8 mouse cellular contexts compared by ENCODE assay signal in the genomic region with DNA sequence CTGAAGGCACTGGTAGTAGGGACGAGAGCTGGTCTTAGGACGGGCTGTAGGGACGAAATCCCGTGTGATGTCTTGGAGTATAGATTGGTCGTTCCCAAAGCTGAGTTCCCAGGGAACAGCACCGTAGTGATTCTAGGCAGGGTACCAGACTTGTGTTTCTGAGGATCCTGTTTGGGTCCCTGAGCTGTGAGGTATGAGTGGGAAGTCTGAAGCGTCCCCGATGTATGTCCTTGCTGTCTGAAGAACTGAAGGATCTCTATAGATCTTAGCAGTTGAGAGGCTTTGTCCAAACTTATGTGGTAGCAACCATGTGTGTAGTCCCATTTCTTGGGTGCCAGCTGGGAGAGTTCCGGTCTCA. TPM values are rescaled to one million over a fixed set of nuclear protein-coding genes. Genes with fewer than 3 reads are reported as not detected.
DNase-seq lines count a peak whose midpoint lies in the region; ATAC-seq and TF ChIP-seq lines count a peak whose summit lies in the region.

No protein-coding gene starts in this region.

- peak overlapping the region; percentile 67 for H3K4me2 ChIP-seq in heart, embryonic 15.5 days
- peak overlapping the region; percentile 72 for H3K4me2 ChIP-seq in forebrain, embryonic 15.5 days (replicated peaks)

- no peak for TF ChIP-seq EP300 in ES-Bruce4 (IDR thresholded peaks at IDR 0.05; ENCODE audit: insufficient read depth, low read depth, low read length)

- TF ChIP-seq CTCF in ES-Bruce4 (IDR thresholded peaks at IDR 0.05; ENCODE audit: low read depth, low read length) = no peak

- intact Hi-C loops in heart, postnatal 36 days (cut with DNase I) = loop anchor here (2.0 kb wide), 2 partner anchors 22 to 104 kb away; a partner anchor contains a TSS

- H3K36me3 ChIP-seq in heart, embryonic 15.5 days = peaks cover 25% of the 10 kb centered on the region
- H3K36me3 ChIP-seq in ES-Bruce4 (ENCODE audit: control insufficient read depth, insufficient read depth, low read length, poor library complexity, severe bottlenecking) (no peaks in the 10 kb centered on the region), macrophage (ENCODE audit: inconsistent target) (peaks cover 21% of the 10 kb centered on the region)
- peaks cover 25% of the 10 kb centered on the region for H3K36me3 ChIP-seq in forebrain, embryonic 15.5 days

- no peaks in the 10 kb centered on the region for H3K9me3 ChIP-seq in heart, embryonic 15.5 days (replicated peaks)
- H3K9me3 ChIP-seq in ES-Bruce4 (replicated peaks; ENCODE audit: control insufficient read depth, insufficient read depth, low read length, poor library complexity, severe bottlenecking) = no peaks in the 10 kb centered on the region
- no peaks in the 10 kb centered on the region for H3K9me3 ChIP-seq in forebrain, embryonic 15.5 days

- peaks cover 16% of the 10 kb centered on the region for H3K4me1 ChIP-seq in heart, embryonic 15.5 days (replicated peaks)
- no peaks in the 10 kb centered on the region for H3K4me1 ChIP-seq in ES-Bruce4 (ENCODE audit: control insufficient read depth, insufficient read depth, low read length)
- H3K4me1 ChIP-seq in forebrain, embryonic 15.5 days = peaks cover 18% of the 10 kb centered on the region

- H3K9ac ChIP-seq in heart, embryonic 15.5 days = peak overlapping the region; percentile 73
- H3K9ac ChIP-seq in ES-Bruce4 (ENCODE audit: low read depth, poor library complexity, severe bottlenecking) = peak overlapping the region; percentile 62
- H3K9ac ChIP-seq in forebrain, embryonic 15.5 days (replicated peaks) = peak overlapping the region; percentile 86

- no peaks in the 10 kb centered on the region; the same call in 1 of the 2 replicates for H3K79me2 ChIP-seq in macrophage (ENCODE audit: inconsistent target)

- 10% methylated on average over 9 of the region's 9 CpGs for WGBS in heart, embryonic 15.5 days
- 8% methylated on average over 9 of the region's 9 CpGs for WGBS in forebrain, embryonic 15.5 days
- WGBS in macrophage (ENCODE audit: missing documents) = 4% methylated on average over 9 of the region's 9 CpGs

- H3K27me3 ChIP-seq in heart, embryonic 15.5 days = no peaks in the 10 kb centered on the region
- no peaks in the 10 kb centered on the region for H3K27me3 ChIP-seq in ES-Bruce4 (ENCODE audit: control insufficient read depth, insufficient read depth, low read length, poor library complexity, severe bottlenecking)
- no peaks in the 10 kb centered on the region for H3K27me3 ChIP-seq in forebrain, embryonic 15.5 days

- H3K4me3 ChIP-seq in heart, embryonic 15.5 days = peak overlapping the region; percentile 74
- H3K4me3 ChIP-seq in ES-Bruce4 (ENCODE audit: low read depth, low read length) (peak overlapping the region; percentile 96), macrophage (ENCODE audit: inconsistent target) (peak overlapping the region; percentile 81)
- H3K4me3 ChIP-seq in forebrain, embryonic 15.5 days = peak overlapping the region; percentile 70

- TF ChIP-seq POLR2A in ES-Bruce4 (IDR thresholded peaks at IDR 0.05; ENCODE audit: insufficient read depth, low read length) = no peak

- DNase-seq in heart, postnatal 36 days = no peak
- no peak for DNase-seq in cerebellum, adult 9-11 months
- DNase-seq in layer of hippocampus, adult 8-10 months (ENCODE audit: low spot score in 2 of 2) = no peak
- no peak for DNase-seq in frontal cortex, postnatal 25 days (ENCODE audit: low spot score in 2 of 2)

- peak overlapping the region; percentile 93 for H3K27ac ChIP-seq in heart, embryonic 15.5 days
- H3K27ac ChIP-seq in ES-Bruce4 (ENCODE audit: insufficient read depth, low read length) (no peak overlapping the region), macrophage (peak overlapping the region; percentile 75; the same call in 1 of the 2 replicates)
- H3K27ac ChIP-seq in forebrain, embryonic 15.5 days (replicated peaks) = peak overlapping the region; percentile 95

- ATAC-seq in heart, embryonic 15.5 days (replicated peaks; ENCODE audit: insufficient number of reproducible peaks, insufficient read depth, low FRiP score, low read depth) = no peak
- no peak for ATAC-seq in forebrain, embryonic 15.5 days (replicated peaks)

RNA-seq across cellular contexts. Expression of a gene that starts 0.7 kb away (rescaled TPM):
- 45.6 and 60.6 TPM in 2 replicates for polyA plus RNA-seq in heart, embryonic 15.5 days (2015; fragmentation: Nextera tagmentation; extraction: Ambion mirVana)
- 10 to 100 TPM; 35.4 to 38.3 TPM for total RNA-seq in heart, postnatal 36 days (2021)
- polyA plus RNA-seq in ES-Bruce4 (2011; ENCODE audit: insufficient read depth, insufficient read length, low read depth, missing spikeins) (46.1 and 46.6 TPM in 2 replicates), macrophage (2018) (23.8 to 33.8 TPM (median 28.9 TPM) in 3 replicates)
- 120 and 133 TPM in 2 replicates for polyA plus RNA-seq in forebrain, embryonic 15.5 days (2015; fragmentation: Nextera tagmentation; extraction: Ambion mirVana)
- 100 to 1,000 TPM in 12 of 26 experiments, 10 to 100 TPM in 14; 35.6 to 167 (median 89.3) TPM for total RNA-seq in macrophage (2018; cell fraction: chromatin; rRNA removed)
- 10 to 100 TPM; 14.9 to 34.0 (median 22.0) TPM for total RNA-seq in macrophage (2018; cell fraction: cytosol; rRNA removed)
- total RNA-seq in macrophage (2018; cell fraction: nucleus; rRNA removed) = 100 to 1,000 TPM in 1 of 26 experiments, 10 to 100 TPM in 25; 21.4 to 113 (median 51.9) TPM
- total RNA-seq in layer of hippocampus, adult 8-10 months (2022) = 100 to 1,000 TPM; 194 to 222 (median 203) TPM

RNA-seq across cellular contexts. Expression of a gene that starts 19.8 kb away (rescaled TPM):
- 0.91 and 1.6 TPM in 2 replicates for polyA plus RNA-seq in heart, embryonic 15.5 days (2015; fragmentation: Nextera tagmentation; extraction: Ambion mirVana)
- under 1 TPM in 1 of 2 experiments, not detected in 1; 0.11 TPM for total RNA-seq in heart, postnatal 36 days (2021)
- polyA plus RNA-seq in ES-Bruce4 (2011; ENCODE audit: insufficient read depth, insufficient read length, low read depth, missing spikeins) = 6.4 and 7.5 TPM in 2 replicates
- polyA plus RNA-seq in forebrain, embryonic 15.5 days (2015; fragmentation: Nextera tagmentation; extraction: Ambion mirVana) = 8.0 and 10.6 TPM in 2 replicates
- under 1 TPM in 1 of 26 experiments, not detected in 25; 0.37 TPM for total RNA-seq in macrophage (2018; cell fraction: chromatin; rRNA removed)
- total RNA-seq in macrophage (2018; cell fraction: cytosol; rRNA removed) = not detected
- total RNA-seq in macrophage (2018; cell fraction: nucleus; rRNA removed) = under 1 TPM in 1 of 26 experiments, not detected in 25; 0.89 TPM
- polyA plus RNA-seq in macrophage (2018) = not detected in 3 replicates
- total RNA-seq in layer of hippocampus, adult 8-10 months (2022) = 100 to 1,000 TPM in 2 of 4 experiments, 10 to 100 TPM in 2; 92.5 to 137 (median 109) TPM

RNA-seq across cellular contexts. Expression of a gene that starts 21.7 kb away (rescaled TPM):
- 29.5 and 38.7 TPM in 2 replicates for polyA plus RNA-seq in heart, embryonic 15.5 days (2015; fragmentation: Nextera tagmentation; extraction: Ambion mirVana)
- 10 to 100 TPM; 14.7 to 14.8 TPM for total RNA-seq in heart, postnatal 36 days (2021)
- polyA plus RNA-seq in ES-Bruce4 (2011; ENCODE audit: insufficient read depth, insufficient read length, low read depth, missing spikeins) = 12.9 and 13.1 TPM in 2 replicates
- 65.8 and 67.7 TPM in 2 replicates for polyA plus RNA-seq in forebrain, embryonic 15.5 days (2015; fragmentation: Nextera tagmentation; extraction: Ambion mirVana)
- total RNA-seq in macrophage (2018; cell fraction: chromatin; rRNA removed) = 10 to 100 TPM in 18 of 26 experiments, 1 to 10 TPM in 8; 3.2 to 34.6 (median 15.7) TPM
- total RNA-seq in macrophage (2018; cell fraction: cytosol; rRNA removed) = 10 to 100 TPM; 12.1 to 39.3 (median 29.4) TPM
- total RNA-seq in macrophage (2018; cell fraction: nucleus; rRNA removed) = 10 to 100 TPM in 23 of 26 experiments, 1 to 10 TPM in 3; 4.7 to 38.1 (median 16.6) TPM
- polyA plus RNA-seq in macrophage (2018) = 23.9 to 29.0 TPM (median 28.7 TPM) in 3 replicates
- 10 to 100 TPM; 42.9 to 47.0 (median 45.1) TPM for total RNA-seq in layer of hippocampus, adult 8-10 months (2022)

RNA-seq across cellular contexts. Expression of a gene that starts 51.8 kb away (rescaled TPM):
- 0.19 and 0.36 TPM in 2 replicates for polyA plus RNA-seq in heart, embryonic 15.5 days (2015; fragmentation: Nextera tagmentation; extraction: Ambion mirVana)
- total RNA-seq in heart, postnatal 36 days (2021) = under 1 TPM in 1 of 2 experiments, not detected in 1; 0.19 TPM
- polyA plus RNA-seq in ES-Bruce4 (2011; ENCODE audit: insufficient read depth, insufficient read length, low read depth, missing spikeins) (1.6 and 1.8 TPM in 2 replicates), macrophage (2018) (not detected in 3 replicates)
- 0.33 and 0.89 TPM in 2 replicates for polyA plus RNA-seq in forebrain, embryonic 15.5 days (2015; fragmentation: Nextera tagmentation; extraction: Ambion mirVana)
- total RNA-seq in macrophage (2018; cell fraction: chromatin; rRNA removed) = not detected
- total RNA-seq in macrophage (2018; cell fraction: cytosol; rRNA removed) = not detected
- total RNA-seq in macrophage (2018; cell fraction: nucleus; rRNA removed) = under 1 TPM in 1 of 26 experiments, not detected in 25; 0.28 TPM
- total RNA-seq in layer of hippocampus, adult 8-10 months (2022) = 1 to 10 TPM in 3 of 4 experiments, under 1 TPM in 1; 0.91 to 1.6 (median 1.4) TPM

RNA-seq across cellular contexts. Expression of a gene that starts 52.5 kb away (rescaled TPM):
- polyA plus RNA-seq in heart, embryonic 15.5 days (2015; fragmentation: Nextera tagmentation; extraction: Ambion mirVana) = 0.60 and 0.80 TPM in 2 replicates
- 1 to 10 TPM in 1 of 2 experiments, under 1 TPM in 1; 0.73 to 1.4 TPM for total RNA-seq in heart, postnatal 36 days (2021)
- polyA plus RNA-seq in ES-Bruce4 (2011; ENCODE audit: insufficient read depth, insufficient read length, low read depth, missing spikeins) = 0.25 TPM in 1 of 2 replicates, not detected in the other
- 1.1 and 1.9 TPM in 2 replicates for polyA plus RNA-seq in forebrain, embryonic 15.5 days (2015; fragmentation: Nextera tagmentation; extraction: Ambion mirVana)
- total RNA-seq in macrophage (2018; cell fraction: chromatin; rRNA removed) = 1 to 10 TPM in 9 of 26 experiments, under 1 TPM in 7, not detected in 10; 0.21 to 2.2 (median 1.0) TPM
- under 1 TPM; 0.14 to 0.68 (median 0.38) TPM for total RNA-seq in macrophage (2018; cell fraction: cytosol; rRNA removed)
- 1 to 10 TPM in 4 of 26 experiments, under 1 TPM in 16, not detected in 6; 0.34 to 1.3 (median 0.73) TPM for total RNA-seq in macrophage (2018; cell fraction: nucleus; rRNA removed)
- polyA plus RNA-seq in macrophage (2018) = 0.20 to 0.42 TPM (median 0.41 TPM) in 3 replicates
- 1 to 10 TPM; 1.2 to 1.9 (median 1.6) TPM for total RNA-seq in layer of hippocampus, adult 8-10 months (2022)
